Mouse (Mus musculus) forebrain, embryonic 10.5 days (tissue): ENCODE results near the gene Sgip1. TPM values are rescaled to one million over a fixed set of nuclear protein-coding genes. Genes with fewer than 3 reads are reported as not detected.

Experiments used
- DNase-seq: peaks from one replicate; pipeline ENCODE4 v3.0.0-alpha.2; 2017; ENCODE audit warnings: low spot score; ENCODE audit errors: extremely low spot score
- H3K27ac ChIP-seq: fragments of 300-500 bp; sonication (generic); 2 replicates; pipeline ENCODE4 v1.5.1; 2016; ENCODE audit warnings: mild to moderate bottlenecking
- H3K27me3 ChIP-seq: fragments of 300-500 bp; sonication (generic); 2 replicates; pipeline ENCODE4 v1.6.1; 2016; ENCODE audit warnings: mild to moderate bottlenecking; ENCODE audit not compliant: poor library complexity, severe bottlenecking
- H3K36me3 ChIP-seq: fragments of 300-500 bp; sonication (generic); replicated peaks from 2 replicates; pipeline ENCODE4 v1.6.1; 2016; ENCODE audit warnings: mild to moderate bottlenecking, moderate library complexity
- H3K4me1 ChIP-seq: fragments of 300-500 bp; sonication (generic); 2 replicates; pipeline ENCODE4 v1.6.1; 2016
- H3K4me3 ChIP-seq: fragments of 300-500 bp; sonication (generic); 2 replicates; pipeline ENCODE4 v1.5.1; 2016; ENCODE audit warnings: mild to moderate bottlenecking, moderate library complexity
- H3K9me3 ChIP-seq: fragments of 300-500 bp; sonication (generic); 2 replicates; pipeline ENCODE4 v1.6.1; 2016; ENCODE audit warnings: mild to moderate bottlenecking, moderate library complexity
- WGBS: fragments of 180-500 bp; shearing (Covaris S2); methylation state at CpG from one replicate; pipeline ENCODE4 v1.1.7; 2016; 5-methylcytosine and 5-hydroxymethylcytosine counted together
- polyA plus RNA-seq: library from polyadenylated mRNA; unstranded; fragments of >200 nt; fragmentation: Nextera tagmentation; extraction: Ambion mirVana; gene quantifications from 2 replicates; pipeline ENCODE4 v1.2.1, GENCODE M21; 2016

Sgip1 gene
- polyA plus RNA-seq, 1 experiment from 2014 or later = 7.5 TPM

- DNase-seq = no peak
- H3K4me3 ChIP-seq = no peak overlapping the region
- H3K4me1 ChIP-seq = peaks cover 4% of the 10 kb centered on the region; the same call in 1 of the 2 replicates
- H3K27me3 ChIP-seq = no peaks in the 10 kb centered on the region
- no peak overlapping the region for H3K27ac ChIP-seq
- no peaks in the 10 kb centered on the region for H3K9me3 ChIP-seq
- WGBS = 82% methylated on average over 7 of the region's 7 CpGs
- H3K36me3 ChIP-seq = no peaks in the 10 kb centered on the region
These were observed 42.1 kb downstream of the Sgip1 start for GRCm38 (mm10) chr4:102783063-102783748.

- Histone ChIP-seq H3K27me3 (no peaks in the 10 kb centered on the region), H3K4me1 (peaks cover 4% of the 10 kb centered on the region; the same call in 1 of the 2 replicates), H3K4me3 (no peak overlapping the region), H3K36me3 (no peaks in the 10 kb centered on the region), H3K27ac (no peak overlapping the region), H3K9me3 (no peaks in the 10 kb centered on the region)
- DNase-seq = no peak
- WGBS = 91% methylated on average over 4 of the region's 4 CpGs
These were observed 44.1 kb downstream of the Sgip1 start for GRCm38 (mm10) chr4:102785158-102785557.

- Histone ChIP-seq H3K9me3 (no peaks in the 10 kb centered on the region), H3K4me3 (no peak overlapping the region), H3K27ac (no peak overlapping the region), H3K4me1 (peaks cover 4% of the 10 kb centered on the region; the same call in 1 of the 2 replicates), H3K36me3 (no peaks in the 10 kb centered on the region), H3K27me3 (no peaks in the 10 kb centered on the region)
- 86% methylated on average over 8 of the region's 8 CpGs for WGBS
- no peak for DNase-seq
These were observed 51.1 kb downstream of the Sgip1 start for GRCm38 (mm10) chr4:102792100-102792790.

- Histone ChIP-seq H3K27ac (no peak overlapping the region), H3K9me3 (no peaks in the 10 kb centered on the region), H3K27me3 (no peaks in the 10 kb centered on the region), H3K4me1 (peaks cover 5% of the 10 kb centered on the region; the same call in 1 of the 2 replicates), H3K36me3 (no peaks in the 10 kb centered on the region), H3K4me3 (no peak overlapping the region)
- no peak for DNase-seq
- 88% methylated on average over 1 of the region's 1 CpGs for WGBS
These were observed 60.4 kb downstream of the Sgip1 start for GRCm38 (mm10) chr4:102801471-102801870.

DNA sequence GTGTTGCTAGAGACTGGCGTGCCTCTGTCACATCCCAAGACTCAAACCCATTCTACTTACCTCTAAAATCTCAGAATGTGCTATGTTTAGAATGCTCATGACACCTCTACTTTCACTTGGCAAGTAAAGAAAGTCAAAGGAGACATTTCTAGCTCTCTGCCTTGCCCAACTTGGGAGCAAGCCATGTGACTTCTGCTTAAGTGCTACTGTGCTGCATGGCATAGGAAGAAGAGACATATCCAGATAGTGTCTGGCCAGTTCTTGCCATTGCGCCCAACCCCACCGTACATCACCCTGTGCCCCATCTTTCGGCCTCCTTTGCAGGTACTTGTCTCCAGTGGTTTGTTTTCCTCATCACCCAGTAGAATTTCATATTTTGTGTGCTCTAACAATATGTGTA is 60.8 kb downstream of the Sgip1 start:
- Histone ChIP-seq H3K27me3 (no peaks in the 10 kb centered on the region), H3K36me3 (no peaks in the 10 kb centered on the region), H3K4me1 (peaks cover 5% of the 10 kb centered on the region; the same call in 1 of the 2 replicates), H3K27ac (no peak overlapping the region), H3K9me3 (no peaks in the 10 kb centered on the region), H3K4me3 (no peak overlapping the region)
- DNase-seq = no peak
- 93% methylated on average over 4 of the region's 4 CpGs for WGBS

DNA sequence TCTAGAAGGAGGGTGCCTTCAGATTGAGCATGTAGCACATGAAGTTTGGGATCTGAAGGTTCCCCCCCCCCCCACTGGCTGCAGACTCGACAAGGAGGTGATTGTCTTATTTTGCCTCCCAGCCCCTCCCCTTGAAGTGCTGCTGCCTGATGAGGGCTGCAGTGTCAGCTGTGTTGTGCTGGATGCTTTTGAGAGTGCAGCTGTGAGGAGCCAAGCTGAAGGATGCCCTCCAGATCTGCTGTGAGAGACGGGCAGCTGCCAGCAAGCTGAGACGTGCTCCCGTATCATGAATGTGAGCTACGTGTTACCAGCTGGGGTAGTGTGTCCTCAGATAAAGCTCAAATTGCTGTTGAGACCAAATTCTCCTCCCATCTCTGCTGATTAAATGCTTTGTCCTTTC is 63.5 kb downstream of the Sgip1 start:
- WGBS = 64% methylated on average over 5 of the region's 5 CpGs
- no peak for DNase-seq
- H3K27ac ChIP-seq = no peak overlapping the region
- peaks cover 5% of the 10 kb centered on the region; the same call in 1 of the 2 replicates for H3K4me1 ChIP-seq
- no peaks in the 10 kb centered on the region for H3K9me3 ChIP-seq
- no peak overlapping the region for H3K4me3 ChIP-seq
- H3K36me3 ChIP-seq = no peaks in the 10 kb centered on the region
- H3K27me3 ChIP-seq = no peaks in the 10 kb centered on the region

- DNase-seq = no peak
- H3K27ac ChIP-seq = no peak overlapping the region
- no peaks in the 10 kb centered on the region for H3K9me3 ChIP-seq
- no peaks in the 10 kb centered on the region for H3K27me3 ChIP-seq
- H3K4me3 ChIP-seq = no peak overlapping the region
- H3K36me3 ChIP-seq = no peaks in the 10 kb centered on the region
- 88% methylated on average over 3 of the region's 3 CpGs for WGBS
- H3K4me1 ChIP-seq = peaks cover 13% of the 10 kb centered on the region
These were observed 65.9 kb downstream of the Sgip1 start for GRCm38 (mm10) chr4:102806987-102807386.

DNA sequence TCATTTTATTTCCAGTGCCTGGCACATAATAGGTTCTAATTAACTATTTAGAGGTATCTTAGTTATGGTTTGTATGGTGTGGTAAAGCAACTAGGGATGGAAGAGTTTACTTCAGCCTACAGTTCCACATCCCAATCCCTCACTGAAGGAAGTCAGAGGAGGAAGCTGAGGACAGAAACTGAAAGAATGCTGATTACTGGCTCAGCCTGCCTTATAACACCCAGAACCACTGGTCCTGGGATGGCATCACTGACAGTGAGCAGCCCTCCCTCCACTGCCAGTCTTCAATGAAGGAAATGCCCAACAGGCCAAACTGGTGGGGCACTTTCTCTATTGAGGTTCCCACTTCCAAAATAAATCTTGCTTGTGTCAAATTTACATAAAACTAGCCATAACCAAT is 67.2 kb downstream of the Sgip1 start:
- Histone ChIP-seq H3K36me3 (no peaks in the 10 kb centered on the region), H3K4me1 (peaks cover 16% of the 10 kb centered on the region), H3K27me3 (no peaks in the 10 kb centered on the region), H3K9me3 (no peaks in the 10 kb centered on the region), H3K4me3 (no peak overlapping the region), H3K27ac (no peak overlapping the region)
- DNase-seq = no peak

GRCm38 (mm10) chr4:102809296-102809695 is 68.2 kb downstream of the Sgip1 start:
- no peak overlapping the region for H3K4me3 ChIP-seq
- no peaks in the 10 kb centered on the region for H3K9me3 ChIP-seq
- H3K27ac ChIP-seq = no peak overlapping the region
- DNase-seq = no peak
- peaks cover 16% of the 10 kb centered on the region for H3K4me1 ChIP-seq
- H3K27me3 ChIP-seq = no peaks in the 10 kb centered on the region
- H3K36me3 ChIP-seq = no peaks in the 10 kb centered on the region
- WGBS = 79% methylated on average over 4 of the region's 4 CpGs

DNA sequence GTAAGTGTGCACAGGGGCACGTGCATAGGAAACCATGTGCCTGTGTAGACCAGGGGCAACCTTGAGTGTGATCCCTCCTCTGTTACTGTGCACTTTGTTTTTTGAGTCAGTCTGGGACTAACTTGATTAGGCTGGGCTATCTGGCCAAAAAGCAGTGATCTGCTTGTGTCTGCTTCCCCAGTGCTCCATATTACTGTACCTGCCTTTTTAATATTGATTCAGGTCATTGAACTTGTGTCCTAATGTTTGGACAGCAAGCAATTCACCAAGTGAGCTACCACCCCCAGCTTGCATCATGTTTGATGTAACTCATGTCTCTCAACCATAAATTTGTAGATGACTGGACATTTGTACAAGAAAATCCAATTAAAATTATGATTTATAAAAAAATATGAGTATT is 69.2 kb downstream of the Sgip1 start:
- H3K27me3 ChIP-seq = no peaks in the 10 kb centered on the region
- 93% methylated on average over 1 of the region's 1 CpGs for WGBS
- no peaks in the 10 kb centered on the region for H3K9me3 ChIP-seq
- DNase-seq = no peak
- H3K36me3 ChIP-seq = no peaks in the 10 kb centered on the region
- H3K4me3 ChIP-seq = no peak overlapping the region
- H3K4me1 ChIP-seq = peaks cover 12% of the 10 kb centered on the region
- no peak overlapping the region for H3K27ac ChIP-seq

- Histone ChIP-seq H3K4me1 (peaks cover 12% of the 10 kb centered on the region), H3K4me3 (no peak overlapping the region), H3K27me3 (no peaks in the 10 kb centered on the region), H3K9me3 (no peaks in the 10 kb centered on the region), H3K27ac (no peak overlapping the region), H3K36me3 (no peaks in the 10 kb centered on the region)
- 64% methylated on average over 9 of the region's 9 CpGs for WGBS
- no peak for DNase-seq
These were observed 70.1 kb downstream of the Sgip1 start for GRCm38 (mm10) chr4:102811007-102811805.

DNA sequence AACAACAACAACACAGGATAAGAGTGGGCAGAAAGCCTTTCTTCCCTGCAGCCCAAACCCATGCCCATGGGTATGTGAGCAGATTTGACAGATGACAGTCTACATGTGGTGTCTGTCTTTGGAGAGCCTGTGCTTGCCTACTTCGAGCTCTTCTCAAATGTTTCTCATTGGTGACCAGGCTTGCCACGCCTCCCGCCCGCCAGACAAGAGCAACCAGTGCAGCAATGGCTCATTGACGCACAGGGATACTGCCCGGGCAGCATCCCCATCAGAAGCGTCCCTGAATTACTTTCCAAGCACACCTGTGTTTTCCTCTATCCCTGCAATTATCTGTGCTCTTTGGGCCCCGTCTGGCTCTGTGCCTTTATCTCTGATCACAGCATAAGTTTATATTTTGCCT is 72.2 kb downstream of the Sgip1 start:
- Histone ChIP-seq H3K27me3 (no peaks in the 10 kb centered on the region), H3K9me3 (no peaks in the 10 kb centered on the region), H3K36me3 (no peaks in the 10 kb centered on the region), H3K4me3 (no peak overlapping the region), H3K27ac (no peak overlapping the region), H3K4me1 (peaks cover 12% of the 10 kb centered on the region)
- WGBS = 86% methylated on average over 8 of the region's 8 CpGs
- no peak for DNase-seq

GRCm38 (mm10) chr4:102821786-102822185 is 80.7 kb downstream of the Sgip1 start:
- Histone ChIP-seq H3K27ac (no peak overlapping the region), H3K4me1 (peaks cover 12% of the 10 kb centered on the region; the same call in 1 of the 2 replicates), H3K27me3 (no peaks in the 10 kb centered on the region), H3K36me3 (no peaks in the 10 kb centered on the region), H3K9me3 (no peaks in the 10 kb centered on the region), H3K4me3 (no peak overlapping the region)
- WGBS = 83% methylated on average over 4 of the region's 4 CpGs
- no peak for DNase-seq
